Mouse (Mus musculus): ENCODE measurements at regions not wholly inside any gene's neighbourhood (a gene's known extent, or its start where the extent isn't known, plus 50 kb on each side); places are given as distances from the start of the nearest gene placed in this dataset.

DNA sequence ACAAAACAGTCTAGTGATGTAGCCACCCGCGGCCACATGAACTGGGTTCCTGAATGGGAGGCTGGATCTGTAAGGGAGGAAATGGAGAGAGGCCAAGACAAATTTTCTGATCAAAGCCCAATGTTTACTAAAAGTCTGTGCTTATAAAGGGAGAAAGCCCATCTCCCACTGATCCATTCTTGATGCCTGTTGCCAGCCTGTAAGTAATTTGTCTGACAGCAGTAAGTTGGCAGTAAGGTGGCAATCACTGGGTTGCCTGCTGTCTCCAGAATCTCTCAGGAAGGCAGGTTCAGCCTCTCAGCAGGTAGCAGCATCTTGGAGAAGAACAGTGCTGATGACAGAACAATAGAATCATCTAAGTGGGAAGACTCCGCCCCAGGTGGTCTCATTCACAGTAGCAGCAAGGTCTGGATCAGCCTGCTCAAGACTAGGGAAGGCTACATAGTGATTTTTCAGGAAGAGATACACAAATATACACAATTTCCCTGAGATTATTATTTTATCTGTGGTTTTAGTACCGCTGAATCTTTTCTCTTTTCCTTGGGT is 327.9 kb downstream of the Impad1 start:
- TF ChIP-seq EP300 (optimal IDR thresholded peaks at IDR 0.05) = no peak
- TF ChIP-seq CTCF (IDR thresholded peaks at IDR 0.05; ENCODE audit: low read depth) = no peak

All from stomach, postnatal 0 days (tissue).